Mouse (Mus musculus): ENCODE measurements at regions not wholly inside any gene's neighbourhood (a gene's known extent, or its start where the extent isn't known, plus 50 kb on each side); places are given as distances from the start of the nearest gene placed in this dataset.

DNA sequence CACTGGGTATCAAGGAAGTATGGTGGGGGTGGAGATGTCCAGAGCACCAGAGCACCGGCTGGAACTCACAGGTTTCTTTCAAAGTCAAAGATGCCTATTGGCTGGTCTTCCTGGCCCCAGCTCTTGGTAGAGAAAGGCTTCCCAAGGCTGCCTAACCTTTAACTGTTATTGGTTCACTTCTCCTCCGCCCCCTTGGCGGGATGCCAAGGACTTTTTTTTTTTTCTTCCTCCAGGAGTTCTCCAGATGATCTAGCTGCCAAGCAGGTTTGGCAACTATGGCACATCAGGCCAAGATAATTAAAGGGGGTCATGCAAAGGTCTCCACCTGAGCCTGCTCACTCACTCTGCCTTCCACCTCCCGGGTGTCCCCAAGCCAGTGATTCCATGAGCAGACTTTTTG, 67.5 kb downstream of the Sc5d start:
- DNase-seq, result peak; percentile 53

DNA sequence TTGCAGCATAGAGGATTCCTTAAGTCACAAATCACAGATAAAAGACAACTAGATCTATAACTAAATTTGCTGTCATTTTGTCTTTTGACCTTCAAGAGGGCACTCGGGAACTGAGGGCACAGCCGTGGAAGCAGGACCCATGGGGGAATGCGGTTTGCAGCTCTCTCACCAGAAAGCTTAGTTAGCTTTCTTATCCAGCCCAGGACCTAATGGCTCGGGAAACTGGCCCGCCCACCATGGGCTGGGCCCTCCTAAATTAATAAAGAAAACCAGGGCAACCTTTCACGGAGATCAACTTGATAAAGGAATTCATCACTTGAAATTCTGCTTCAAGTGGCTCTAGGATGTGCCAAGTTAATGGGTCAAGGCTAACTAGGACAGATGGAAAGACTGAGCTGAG, 67.9 kb downstream of the Sc5d start:
- DNase-seq, result no peak

DNA sequence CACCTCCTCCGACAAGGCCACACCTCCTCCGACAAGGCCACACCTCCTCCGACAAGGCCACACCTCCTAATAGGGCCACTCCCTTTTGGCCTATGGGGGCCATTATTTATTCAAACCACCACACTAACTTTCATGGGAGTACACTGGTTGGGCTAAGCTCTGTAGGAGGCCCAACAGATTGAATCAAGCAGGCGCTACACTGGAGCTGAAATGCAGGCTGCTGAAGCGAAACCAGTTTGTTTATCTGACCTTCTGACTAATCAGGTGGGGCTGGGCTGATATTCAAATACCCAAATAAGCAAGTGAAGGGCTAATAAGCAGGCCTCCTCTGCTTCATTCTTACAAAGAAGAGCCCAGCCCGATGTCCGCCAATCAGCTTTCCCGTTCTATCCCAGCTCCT, 68.4 kb downstream of the Sc5d start:
- peak; percentile 13 for DNase-seq

DNA sequence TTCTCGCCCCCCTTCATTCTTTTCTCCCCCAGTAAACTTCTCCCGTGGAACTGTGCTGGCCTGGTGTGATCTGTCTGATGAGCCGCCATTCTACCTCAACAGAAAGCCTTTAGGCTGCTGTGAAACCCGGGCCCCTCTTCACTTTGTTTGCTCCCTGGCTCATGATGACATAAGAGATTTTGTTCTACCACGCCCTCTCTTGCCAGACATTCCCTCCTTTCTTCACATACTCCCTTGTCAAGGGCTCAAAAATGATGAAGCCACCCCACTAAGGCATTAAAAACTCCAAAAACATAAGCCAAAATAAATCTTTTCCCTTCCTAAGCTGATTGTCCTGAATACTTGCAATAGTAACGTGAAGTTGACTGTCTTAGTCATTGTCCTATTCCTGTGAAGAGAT, 69.1 kb downstream of the Sc5d start:
- no peak for DNase-seq

DNA sequence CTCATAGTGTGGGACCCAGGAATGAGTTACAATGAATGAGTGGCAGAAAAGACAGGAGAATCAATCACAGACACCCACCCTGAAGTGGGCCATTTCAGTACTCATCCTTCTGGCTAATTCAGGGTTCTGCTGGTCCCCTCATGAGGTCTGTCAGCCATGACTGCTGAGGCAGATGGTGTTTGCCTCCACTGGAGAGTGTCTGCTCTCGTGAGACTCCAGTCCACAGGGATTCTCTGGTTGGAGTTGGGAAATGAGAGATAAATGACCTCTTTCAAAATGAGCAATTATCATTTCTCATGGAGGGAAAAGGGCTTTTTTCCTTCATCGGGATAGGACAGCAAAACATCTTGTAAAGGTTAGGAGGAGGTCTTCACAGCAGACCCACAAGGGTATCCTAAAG, 69.9 kb downstream of the Sc5d start:
- DNase-seq, result no peak

DNA sequence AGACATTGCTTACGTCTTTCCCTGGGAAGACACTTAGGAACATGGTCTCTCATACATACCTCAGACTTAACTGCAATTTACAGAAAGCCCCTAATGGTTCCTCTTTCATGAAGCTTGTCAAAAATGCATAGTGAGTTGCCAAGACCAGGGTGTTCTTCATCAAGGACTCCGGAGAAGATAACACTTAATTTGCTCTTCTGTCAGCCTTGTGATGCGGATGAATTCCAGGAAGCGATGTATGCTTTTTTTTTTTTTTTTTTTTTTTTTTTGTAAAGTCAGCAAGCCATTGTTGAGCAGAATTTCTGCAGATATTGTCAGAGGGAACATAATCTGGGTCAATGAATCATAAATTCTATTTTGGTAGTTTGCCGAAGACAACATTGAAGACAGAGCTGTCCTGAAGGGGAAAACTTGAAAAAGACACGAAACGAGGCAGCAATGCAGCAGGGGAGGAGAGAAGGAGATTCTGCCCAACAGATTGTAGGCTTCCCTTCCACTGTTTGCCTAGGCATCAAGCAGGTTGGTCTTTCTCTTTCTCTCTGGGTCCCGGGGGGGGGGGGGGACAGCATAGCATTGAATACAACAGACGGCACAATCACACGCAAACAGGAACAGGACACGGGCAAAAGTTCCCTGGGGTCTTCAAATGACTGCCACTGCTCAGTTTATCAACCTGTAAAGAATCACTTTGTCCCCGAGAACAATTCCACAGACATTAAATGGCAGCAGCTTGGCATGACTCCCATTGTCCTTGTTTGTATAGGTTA, 69.1 kb upstream of the Sorl1 start:
- no peak for DNase-seq

DNA sequence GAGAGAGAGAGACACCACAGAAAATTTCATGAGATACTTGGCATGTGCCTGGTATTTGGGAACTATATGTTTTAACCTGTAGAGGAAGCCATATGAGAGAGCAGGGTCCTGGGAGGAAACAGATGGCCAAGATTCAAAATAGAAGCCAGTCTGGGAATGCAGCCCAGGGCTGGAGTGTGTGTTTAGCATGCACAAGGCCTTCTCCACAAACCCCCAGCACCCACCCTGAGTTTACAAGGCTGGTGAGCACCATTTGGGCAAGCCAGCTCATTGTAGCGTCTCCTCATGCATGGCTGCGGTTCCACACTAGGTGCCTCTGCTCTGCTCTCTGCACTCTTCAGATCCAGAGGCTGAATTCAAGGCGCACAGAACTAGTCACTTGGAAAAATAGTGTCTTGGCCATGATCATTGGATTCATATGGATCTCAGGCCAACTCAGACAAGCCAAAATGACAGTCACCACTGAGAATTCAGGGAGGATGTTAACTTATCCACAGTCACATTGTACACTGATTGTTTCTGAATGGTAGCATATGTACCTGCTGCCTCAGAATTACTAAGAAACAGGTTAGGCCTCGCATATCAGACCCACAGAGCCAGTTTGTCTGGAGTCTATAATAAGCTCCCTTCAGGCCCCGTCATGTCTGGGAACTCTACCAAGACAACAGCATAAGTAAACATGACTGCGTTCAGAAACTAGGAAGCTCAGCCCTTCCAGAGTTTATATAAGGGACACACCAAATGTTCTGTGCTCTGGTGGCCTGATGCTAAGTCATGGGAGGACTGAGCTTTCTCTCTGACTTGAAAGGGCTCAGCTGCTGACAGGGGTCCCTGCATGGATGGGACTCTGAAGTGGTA, 63.5 kb upstream of the Sorl1 start:
- DNase-seq, result peak; percentile 49

DNA sequence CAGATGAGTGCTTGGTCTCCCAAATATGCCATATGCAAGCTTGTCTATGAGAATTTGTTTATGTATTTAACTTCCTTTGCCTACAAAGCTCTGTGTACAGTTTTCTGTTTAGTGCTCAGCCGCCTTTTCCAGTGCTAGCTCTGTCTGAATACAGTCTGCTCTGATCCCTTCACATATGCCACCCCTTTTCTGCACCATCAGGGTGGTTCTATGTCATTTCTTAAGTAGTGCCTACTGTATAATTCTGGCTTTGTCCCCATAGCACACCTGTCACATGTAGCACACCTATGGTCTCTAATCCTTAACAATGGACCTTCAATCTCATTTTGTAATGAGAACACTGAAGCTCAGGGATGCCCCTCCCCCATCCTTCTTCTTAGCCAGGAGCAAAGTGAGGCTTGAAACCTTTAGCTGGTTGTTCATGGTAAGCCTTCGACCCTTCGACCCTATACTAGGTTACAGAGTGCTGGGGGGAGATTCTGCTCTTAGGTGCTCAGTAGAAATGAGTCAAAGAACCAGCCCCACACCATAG, 60.1 kb upstream of the Sorl1 start:
- DNase-seq, result no peak

DNA sequence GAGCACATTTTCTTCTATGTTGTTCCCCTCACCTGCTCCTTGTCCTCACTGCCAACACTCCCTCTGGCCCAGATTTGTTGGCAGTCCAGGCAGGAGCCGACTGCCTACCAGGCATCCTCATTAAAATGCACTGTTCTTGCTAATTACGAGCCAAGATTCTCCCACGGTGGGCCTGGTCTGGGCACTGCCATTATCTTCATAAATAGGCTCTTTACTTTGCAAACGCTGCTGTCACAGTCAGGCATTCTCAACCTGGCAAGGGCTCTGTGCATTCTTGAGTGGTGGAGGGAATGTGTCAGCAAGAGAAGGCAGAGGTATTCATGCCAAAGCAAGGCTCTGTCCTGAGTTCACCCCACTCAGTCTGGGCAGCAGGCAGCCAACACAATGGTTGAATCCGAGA, 59.4 kb upstream of the Sorl1 start:
- DNase-seq, result peak; percentile 73

DNA sequence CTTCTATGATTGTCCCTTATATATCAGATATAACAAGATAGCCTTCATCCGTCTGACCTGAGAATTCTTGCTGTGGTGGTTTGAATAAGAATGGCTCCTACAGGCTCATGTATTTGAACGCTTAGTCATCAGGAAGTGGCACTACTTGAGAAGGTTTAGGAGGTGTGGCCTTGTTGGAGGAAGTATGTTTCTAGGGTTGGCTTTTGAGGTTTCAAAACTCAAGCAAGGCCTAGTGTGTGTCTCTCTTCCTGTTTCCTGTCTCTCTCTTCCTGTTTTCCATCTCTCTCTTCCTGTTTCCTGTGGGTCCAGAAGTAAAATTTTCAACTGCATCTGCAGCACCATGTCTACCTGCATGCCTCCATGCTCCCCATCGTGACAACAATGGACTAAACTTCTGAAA, 58.3 kb upstream of the Sorl1 start:
- no peak for DNase-seq

DNA sequence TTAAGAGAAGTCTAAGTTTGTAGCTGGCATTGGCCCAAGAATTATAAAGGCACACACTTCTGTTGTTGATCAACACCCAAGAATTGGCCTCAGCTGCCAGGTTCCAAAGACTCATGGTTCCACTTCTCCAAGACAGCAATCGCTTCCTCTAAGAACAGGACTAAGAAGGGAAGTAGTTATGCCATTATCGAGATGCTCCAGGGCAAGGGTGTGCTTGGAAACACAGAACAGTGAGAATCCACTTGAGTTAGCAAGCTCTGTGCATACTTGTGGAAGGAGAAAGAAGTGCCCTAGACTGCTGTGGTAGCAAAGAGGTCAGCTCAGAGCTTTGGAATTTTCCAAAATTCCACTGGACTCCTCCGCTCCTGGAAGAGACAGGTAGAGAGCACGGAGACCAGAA, 56.1 kb upstream of the Sorl1 start:
- no peak for DNase-seq

DNA sequence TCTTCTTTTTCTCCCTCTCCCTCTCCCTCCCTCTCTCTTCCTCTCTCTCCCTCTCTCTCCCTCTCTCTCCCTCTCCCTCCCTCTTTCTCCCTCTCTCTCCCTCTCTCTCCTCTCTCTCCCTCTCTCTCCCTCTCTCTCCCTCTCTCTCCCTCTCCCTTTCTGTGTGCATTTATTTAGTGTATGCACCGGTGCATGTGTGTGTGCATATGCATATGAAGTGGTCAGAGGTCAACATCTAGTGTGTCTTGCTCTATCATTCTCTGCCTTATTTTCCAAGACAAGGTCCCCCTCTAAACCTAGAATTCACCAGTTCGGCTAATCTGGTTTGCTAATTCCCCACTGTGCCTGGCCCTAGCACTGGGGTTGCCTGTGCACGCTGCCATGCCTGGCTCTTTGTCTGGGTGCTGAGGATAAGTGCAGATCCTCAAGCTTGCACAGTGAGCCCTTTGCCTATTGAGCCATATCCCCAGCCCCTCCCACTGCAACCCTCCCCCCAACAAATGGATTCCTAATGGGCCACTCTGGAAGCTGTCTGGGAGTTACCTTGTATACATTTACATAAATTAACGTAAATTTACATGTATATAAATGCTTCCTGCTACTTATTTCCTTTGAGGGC, 54.8 kb upstream of the Sorl1 start:
- no peak for DNase-seq

DNA sequence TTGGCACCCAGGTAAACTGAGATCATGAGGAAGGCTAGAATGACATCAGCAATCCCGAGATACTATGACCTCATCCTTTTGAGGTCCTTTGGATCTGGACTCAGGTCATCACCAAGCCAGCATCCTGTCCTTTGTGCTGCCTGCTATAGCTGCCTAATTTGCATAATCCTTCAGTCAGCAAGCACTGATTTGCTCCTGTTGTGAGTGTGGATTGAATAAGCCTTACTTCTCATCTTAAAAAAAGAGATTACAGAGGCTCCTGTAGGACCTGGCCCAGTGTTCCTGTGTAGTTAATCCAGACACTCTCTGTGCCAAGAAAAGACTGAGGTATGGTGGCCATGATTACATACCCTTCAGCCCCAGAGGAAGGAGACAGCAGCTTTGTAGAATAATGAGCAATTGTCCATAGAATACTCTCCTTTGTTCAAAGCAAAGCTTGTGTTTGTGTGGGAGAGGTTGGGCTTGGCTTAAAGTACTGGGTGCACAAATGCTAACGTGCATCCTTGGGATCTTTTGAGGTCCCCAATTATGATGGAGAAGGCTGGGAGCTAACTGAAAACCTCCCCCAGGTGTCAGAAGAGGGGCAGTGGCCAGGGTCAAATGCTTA, 50.4 kb upstream of the Sorl1 start:
- DNase-seq, result no peak

Data from heart, postnatal 4 days (tissue).